Mouse (Mus musculus): ENCODE results near the gene Nnat. TPM values are rescaled to one million over a fixed set of nuclear protein-coding genes. Genes with fewer than 3 reads are reported as not detected.
A peak's percentile ranks its signal among the peaks of the same experiment; 100 is the strongest.

Nnat gene
- polyA plus RNA-seq, 1 experiment: 17.0 TPM

- no peak overlapping the region for H3K27ac ChIP-seq (ENCODE audit: control insufficient read depth, insufficient read depth, low read length)
- no peak for DNase-seq
- H3K4me1 ChIP-seq (replicated peaks; ENCODE audit: control insufficient read depth, insufficient read depth, low read length): no peaks in the 10 kb centered on the region; the same call in 1 of the 2 replicates
- WGBS: 68% methylated on average over 22 of the region's 22 CpGs
- H3K27me3 ChIP-seq (ENCODE audit: control insufficient read depth, insufficient read depth, low read length): no peaks in the 10 kb centered on the region
- no peak overlapping the region for H3K4me3 ChIP-seq (ENCODE audit: control insufficient read depth, insufficient read depth, low read length)
- TF ChIP-seq POLR2A (IDR thresholded peaks at IDR 0.05; ENCODE audit: control insufficient read depth, extremely low read depth, insufficient read depth, low read length, poor library complexity) (no peak), CTCF (IDR thresholded peaks at IDR 0.05; ENCODE audit: borderline replicate concordance, control insufficient read depth, extremely low read depth, insufficient read depth, low read length, poor library complexity) (no peak)
- H3K36me3 ChIP-seq (ENCODE audit: control insufficient read depth, insufficient read depth, low read length): no peaks in the 10 kb centered on the region
Measured at GRCm38 (mm10) chr2:157596876-157597566, 37.1 kb downstream of the Nnat start.

- Histone ChIP-seq H3K4me1 (replicated peaks; ENCODE audit: control insufficient read depth, insufficient read depth, low read length) (no peaks in the 10 kb centered on the region; the same call in 1 of the 2 replicates), H3K4me3 (ENCODE audit: control insufficient read depth, insufficient read depth, low read length) (no peak overlapping the region), H3K27ac (ENCODE audit: control insufficient read depth, insufficient read depth, low read length) (no peak overlapping the region), H3K27me3 (ENCODE audit: control insufficient read depth, insufficient read depth, low read length) (no peaks in the 10 kb centered on the region), H3K36me3 (ENCODE audit: control insufficient read depth, insufficient read depth, low read length) (no peaks in the 10 kb centered on the region)
- DNase-seq: no peak
- 83% methylated on average over 6 of the region's 6 CpGs for WGBS
- TF ChIP-seq POLR2A (IDR thresholded peaks at IDR 0.05; ENCODE audit: control insufficient read depth, extremely low read depth, insufficient read depth, low read length, poor library complexity) (no peak), CTCF (IDR thresholded peaks at IDR 0.05; ENCODE audit: borderline replicate concordance, control insufficient read depth, extremely low read depth, insufficient read depth, low read length, poor library complexity) (no peak)
Measured at GRCm38 (mm10) chr2:157601435-157601839, 41.6 kb downstream of the Nnat start.

- no peak overlapping the region for H3K4me3 ChIP-seq (ENCODE audit: control insufficient read depth, insufficient read depth, low read length)
- no peak overlapping the region for H3K27ac ChIP-seq (ENCODE audit: control insufficient read depth, insufficient read depth, low read length)
- DNase-seq: peak; percentile 84
- TF ChIP-seq CTCF (IDR thresholded peaks at IDR 0.05; ENCODE audit: borderline replicate concordance, control insufficient read depth, extremely low read depth, insufficient read depth, low read length, poor library complexity) (peak; percentile 97), POLR2A (IDR thresholded peaks at IDR 0.05; ENCODE audit: control insufficient read depth, extremely low read depth, insufficient read depth, low read length, poor library complexity) (no peak)
- H3K36me3 ChIP-seq (ENCODE audit: control insufficient read depth, insufficient read depth, low read length): no peaks in the 10 kb centered on the region
- H3K4me1 ChIP-seq (replicated peaks; ENCODE audit: control insufficient read depth, insufficient read depth, low read length): no peaks in the 10 kb centered on the region
- no peaks in the 10 kb centered on the region for H3K27me3 ChIP-seq (ENCODE audit: control insufficient read depth, insufficient read depth, low read length)
- WGBS: 7% methylated on average over 18 of the region's 18 CpGs
Measured at GRCm38 (mm10) chr2:157605025-157605675, 45.3 kb downstream of the Nnat start.

GRCm38 (mm10) chr2:157607542-157608236 lies 47.8 kb downstream of the Nnat start:
- no peak for DNase-seq
- no peak for TF ChIP-seq CTCF (IDR thresholded peaks at IDR 0.05; ENCODE audit: borderline replicate concordance, control insufficient read depth, extremely low read depth, insufficient read depth, low read length, poor library complexity)
- TF ChIP-seq POLR2A (IDR thresholded peaks at IDR 0.05; ENCODE audit: control insufficient read depth, extremely low read depth, insufficient read depth, low read length, poor library complexity): no peak
- H3K36me3 ChIP-seq (ENCODE audit: control insufficient read depth, insufficient read depth, low read length): no peaks in the 10 kb centered on the region
- no peak overlapping the region for H3K4me3 ChIP-seq (ENCODE audit: control insufficient read depth, insufficient read depth, low read length)
- H3K27me3 ChIP-seq (ENCODE audit: control insufficient read depth, insufficient read depth, low read length): no peaks in the 10 kb centered on the region
- 16% methylated on average over 9 of the region's 9 CpGs for WGBS
- no peak overlapping the region for H3K27ac ChIP-seq (ENCODE audit: control insufficient read depth, insufficient read depth, low read length)
- H3K4me1 ChIP-seq (replicated peaks; ENCODE audit: control insufficient read depth, insufficient read depth, low read length): no peaks in the 10 kb centered on the region

GRCm38 (mm10) chr2:157611735-157612134 lies 51.9 kb downstream of the Nnat start:
- Histone ChIP-seq H3K27ac (ENCODE audit: control insufficient read depth, insufficient read depth, low read length) (no peak overlapping the region), H3K4me1 (replicated peaks; ENCODE audit: control insufficient read depth, insufficient read depth, low read length) (peaks cover 10% of the 10 kb centered on the region), H3K36me3 (ENCODE audit: control insufficient read depth, insufficient read depth, low read length) (no peaks in the 10 kb centered on the region), H3K27me3 (ENCODE audit: control insufficient read depth, insufficient read depth, low read length) (no peaks in the 10 kb centered on the region), H3K4me3 (ENCODE audit: control insufficient read depth, insufficient read depth, low read length) (no peak overlapping the region)
- no peak for TF ChIP-seq CTCF (IDR thresholded peaks at IDR 0.05; ENCODE audit: borderline replicate concordance, control insufficient read depth, extremely low read depth, insufficient read depth, low read length, poor library complexity)
- no peak for TF ChIP-seq POLR2A (IDR thresholded peaks at IDR 0.05; ENCODE audit: control insufficient read depth, extremely low read depth, insufficient read depth, low read length, poor library complexity)
- 71% methylated on average over 3 of the region's 3 CpGs for WGBS
- no peak for DNase-seq

Other genes with a start within 250 kb of the Nnat start
- 0.34 and 1.4 TPM in 2 replicates for gene Ghrh, start 212.6 kb upstream of the Nnat start, polyA plus RNA-seq (2012; rRNA removed)
- gene Manbal, start 192.5 kb upstream of the Nnat start, polyA plus RNA-seq (2012; rRNA removed): 68.0 and 72.5 TPM in 2 replicates
- gene Src, start 141.6 kb upstream of the Nnat start, polyA plus RNA-seq (2012; rRNA removed): 24.6 and 25.1 TPM in 2 replicates
- gene Blcap, start 11.2 kb downstream of the Nnat start, polyA plus RNA-seq (2012; rRNA removed): 28.2 and 35.3 TPM in 2 replicates
- gene Ctnnbl1, start 177.3 kb downstream of the Nnat start, polyA plus RNA-seq (2012; rRNA removed): 65.5 and 68.5 TPM in 2 replicates